Mouse (Mus musculus) stomach, postnatal 0 days (tissue): ENCODE results near the gene Nuak2.

ENCODE experiments used
- CTCF ChIP-seq: IDR thresholded peaks from 2 replicates; pipeline ENCODE4 v1.5.1; 2016; ENCODE audit warnings: antibody characterized with exemption, low read depth, mild to moderate bottlenecking, moderate library complexity
- EP300 ChIP-seq: optimal IDR thresholded peaks from 2 replicates; pipeline ENCODE3; 2016; ENCODE audit warnings: antibody characterized with exemption

GRCm38 (mm10) chr1:132312043-132312442 is 3.9 kb upstream of the Nuak2 start:
- TF ChIP-seq CTCF (no peak), EP300 (no peak)
